Mouse (Mus musculus) intestine, embryonic 14.5 days (tissue): ENCODE results near the gene Srp14. TPM values are rescaled to one million over a fixed set of nuclear protein-coding genes. Genes with fewer than 3 reads are reported as not detected.
A peak's percentile ranks its signal among the peaks of the same experiment; 100 is the strongest.

Experiments
- ATAC-seq: fragments of 200-750 bp; cut with Nextera tagmentation; replicated peaks from 2 replicates; pipeline ENCODE4 v1.8.0; 2017; ENCODE audit warnings: low read depth, moderate number of reproducible peaks, moderate TSS enrichment, moderate library complexity; ENCODE audit not compliant: low FRiP score, low TSS enrichment
- DNase-seq: peaks from one replicate; pipeline ENCODE4 v3.0.0-alpha.2; 2018; ENCODE audit warnings: low spot score
- H3K27ac ChIP-seq: fragments of 300-500 bp; sonication (generic); 2 replicates; pipeline ENCODE4 v1.5.1; 2014; ENCODE audit warnings: low read depth, mild to moderate bottlenecking, control low read depth
- H3K27me3 ChIP-seq: fragments of 300-500 bp; sonication (generic); replicated peaks from 2 replicates; pipeline ENCODE4 v1.6.1; 2014; ENCODE audit warnings: low read length, control low read depth; ENCODE audit not compliant: control insufficient read depth, insufficient read depth
- H3K36me3 ChIP-seq: fragments of 300-500 bp; sonication (generic); 2 replicates; pipeline ENCODE4 v1.6.1; 2014; ENCODE audit warnings: low read length, control low read depth; ENCODE audit not compliant: control insufficient read depth, insufficient read depth
- H3K4me1 ChIP-seq: fragments of 300-500 bp; sonication (generic); replicated peaks from 2 replicates; pipeline ENCODE4 v1.6.1; 2014; ENCODE audit warnings: low read length, control low read depth, mixed read lengths; ENCODE audit not compliant: control insufficient read depth, insufficient read depth
- H3K4me2 ChIP-seq: fragments of 300-500 bp; sonication (generic); 2 replicates; pipeline ENCODE4 v1.6.1; 2014; ENCODE audit warnings: low read length
- H3K4me3 ChIP-seq: fragments of 300-500 bp; sonication (generic); 2 replicates; pipeline ENCODE4 v1.5.1; 2014; ENCODE audit warnings: low read depth, low read length, control low read depth, mixed read lengths
- H3K9ac ChIP-seq: fragments of 300-500 bp; sonication (generic); 2 replicates; pipeline ENCODE4 v1.6.1; 2014; ENCODE audit warnings: mild to moderate bottlenecking, low read length
- H3K9me3 ChIP-seq: fragments of 300-500 bp; sonication (generic); 2 replicates; pipeline ENCODE4 v1.6.1; 2016; ENCODE audit warnings: low read length, control low read depth; ENCODE audit not compliant: control insufficient read depth
- WGBS: fragments of 180-500 bp; shearing (Covaris S2); extraction: QIAGEN DNeasy Blood & Tissue Kit; methylation state at CpG from one replicate; pipeline ENCODE4 v1.1.7; 2014; 5-methylcytosine and 5-hydroxymethylcytosine counted together
- polyA plus RNA-seq: library from polyadenylated mRNA; unstranded; fragments of >200 nt; fragmentation: Nextera tagmentation; extraction: Ambion mirVana; gene quantifications from 2 replicates; pipeline ENCODE4 v1.2.1, GENCODE M21; 2014

The Srp14 gene
- 203 and 215 TPM in 2 replicates for polyA plus RNA-seq

DNA sequence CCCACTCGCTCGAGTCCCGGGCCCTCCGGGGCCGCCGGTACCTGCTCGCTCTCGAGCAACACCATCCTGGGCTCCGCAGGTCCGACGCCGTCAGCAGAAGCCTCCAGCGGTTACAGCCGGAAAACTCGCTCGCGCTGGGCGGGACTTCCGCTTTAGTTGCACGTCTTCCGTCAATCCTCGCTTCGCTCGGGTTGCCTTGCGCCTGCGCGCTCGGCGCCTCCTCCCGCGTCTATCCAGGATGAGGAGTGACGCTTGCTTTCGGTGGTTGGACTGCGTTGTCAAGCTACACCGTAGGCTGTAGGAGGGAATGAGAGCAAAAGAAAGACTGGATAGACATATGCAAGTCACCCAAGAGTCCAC is at the start of gene Srp14:
Srp14 (minus strand) TSS at position 162 of the 360 bp plus-strand sequence.
- H3K4me3 ChIP-seq, result peak within 1 kb of the TSS; percentile 84
- ATAC-seq (peak; percentile 94), DNase-seq (peak; percentile 93)
- peak within 1 kb of the TSS; percentile 77 for H3K9ac ChIP-seq
- peak within 1 kb of the TSS; percentile 53 for H3K4me2 ChIP-seq
- WGBS, result under 1% methylated on average over 35 of the region's 35 CpGs
- H3K9me3 ChIP-seq, result no peaks in the 10 kb centered on the region
- H3K27ac ChIP-seq, result peak within 1 kb of the TSS; percentile 79
- H3K36me3 ChIP-seq, result peaks cover 29% of the 10 kb centered on the region
- no peaks in the 10 kb centered on the region for H3K27me3 ChIP-seq
- H3K4me1 ChIP-seq, result peaks cover 9% of the 10 kb centered on the region

DNA sequence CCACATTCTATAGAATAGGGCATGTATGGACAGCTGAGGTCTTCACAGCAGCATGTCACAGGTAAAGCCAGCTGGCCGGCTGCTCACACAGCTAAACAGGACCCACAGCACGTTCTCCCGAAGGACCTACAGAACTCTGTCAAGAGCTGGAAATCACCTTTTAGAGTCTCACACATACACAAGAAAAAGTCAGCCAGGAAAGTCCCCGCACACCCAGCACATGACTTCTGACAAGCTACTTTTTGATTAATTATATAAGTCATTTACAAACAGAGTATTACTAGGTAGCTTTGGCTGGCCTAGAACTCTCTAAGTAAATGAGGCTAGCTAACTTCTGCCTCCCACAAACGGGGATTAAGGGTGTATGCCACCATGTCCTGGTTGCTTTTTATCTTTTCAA is 47.0 kb upstream of the Srp14 start:
- H3K4me3 ChIP-seq, result no peak overlapping the region
- ATAC-seq (no peak), DNase-seq (no peak)
- no peak overlapping the region for H3K9ac ChIP-seq
- WGBS, result 88% methylated on average over 5 of the region's 5 CpGs
- no peak overlapping the region for H3K4me2 ChIP-seq
- H3K27me3 ChIP-seq, result no peaks in the 10 kb centered on the region
- peaks cover 44% of the 10 kb centered on the region for H3K4me1 ChIP-seq
- H3K27ac ChIP-seq, result no peak overlapping the region
- H3K9me3 ChIP-seq, result no peaks in the 10 kb centered on the region
- H3K36me3 ChIP-seq, result peaks cover 10% of the 10 kb centered on the region

DNA sequence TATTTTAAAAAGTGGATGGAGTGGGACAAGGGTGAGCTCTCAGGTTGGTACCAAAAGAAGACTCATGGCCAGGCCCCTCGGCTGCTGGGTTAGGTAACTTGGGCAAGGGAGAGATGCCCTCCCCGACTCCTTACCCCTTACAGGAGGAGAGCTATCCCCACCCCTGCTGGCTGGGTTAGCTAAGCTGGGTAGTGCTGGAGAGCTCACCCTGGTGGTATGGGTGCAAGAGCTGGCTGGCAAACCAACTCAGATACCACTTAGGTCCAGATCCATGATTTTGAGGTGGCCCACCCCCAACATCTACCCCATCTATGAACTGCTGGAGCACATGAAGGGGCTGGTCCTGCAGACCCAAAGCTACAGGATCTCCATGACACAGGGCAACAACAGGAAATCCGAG is 45.3 kb upstream of the Srp14 start:
- no peaks in the 10 kb centered on the region for H3K9me3 ChIP-seq
- no peak for ATAC-seq
- no peak overlapping the region for H3K4me2 ChIP-seq
- no peak overlapping the region for H3K27ac ChIP-seq
- no peaks in the 10 kb centered on the region for H3K36me3 ChIP-seq
- no peak for DNase-seq
- H3K4me3 ChIP-seq, result no peak overlapping the region
- no peak overlapping the region for H3K9ac ChIP-seq
- H3K27me3 ChIP-seq, result no peaks in the 10 kb centered on the region
- H3K4me1 ChIP-seq, result peaks cover 38% of the 10 kb centered on the region
- 83% methylated on average over 3 of the region's 3 CpGs for WGBS

DNA sequence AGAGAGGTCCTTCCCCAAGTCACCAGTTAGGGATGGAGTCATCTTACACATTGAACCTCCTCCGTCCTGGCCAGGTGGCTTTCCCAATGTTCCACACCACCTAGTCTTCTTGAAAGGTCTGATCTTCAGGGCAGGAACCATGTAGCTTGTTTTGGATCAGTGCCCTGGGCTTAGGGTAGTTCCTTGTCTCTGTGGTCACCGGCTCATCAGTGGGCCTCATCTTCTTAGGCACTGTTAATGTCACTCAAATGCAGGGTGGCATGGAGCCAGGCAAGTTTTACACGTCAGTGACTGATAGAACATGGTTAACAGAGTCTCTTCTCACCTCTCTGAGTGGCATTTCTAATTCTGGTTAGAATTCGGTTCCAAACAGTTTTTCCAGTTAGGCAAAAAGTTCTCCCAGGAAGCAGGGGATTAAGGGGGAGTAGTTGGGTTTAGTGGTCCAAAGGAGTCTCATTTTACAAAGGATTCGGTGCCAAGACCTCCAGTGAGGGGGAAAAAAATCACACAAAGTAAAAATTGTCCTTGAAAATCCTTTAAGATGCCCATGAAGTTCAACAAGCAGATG is 43.7 kb upstream of the Srp14 start:
- ATAC-seq, result no peak
- WGBS, result 70% methylated on average over 5 of the region's 5 CpGs
- no peak overlapping the region for H3K4me3 ChIP-seq
- H3K27ac ChIP-seq, result no peak overlapping the region
- H3K9me3 ChIP-seq, result no peaks in the 10 kb centered on the region
- no peak for DNase-seq
- peaks cover 30% of the 10 kb centered on the region for H3K4me1 ChIP-seq
- no peaks in the 10 kb centered on the region for H3K36me3 ChIP-seq
- no peak overlapping the region for H3K9ac ChIP-seq
- no peak overlapping the region for H3K4me2 ChIP-seq
- no peaks in the 10 kb centered on the region for H3K27me3 ChIP-seq

DNA sequence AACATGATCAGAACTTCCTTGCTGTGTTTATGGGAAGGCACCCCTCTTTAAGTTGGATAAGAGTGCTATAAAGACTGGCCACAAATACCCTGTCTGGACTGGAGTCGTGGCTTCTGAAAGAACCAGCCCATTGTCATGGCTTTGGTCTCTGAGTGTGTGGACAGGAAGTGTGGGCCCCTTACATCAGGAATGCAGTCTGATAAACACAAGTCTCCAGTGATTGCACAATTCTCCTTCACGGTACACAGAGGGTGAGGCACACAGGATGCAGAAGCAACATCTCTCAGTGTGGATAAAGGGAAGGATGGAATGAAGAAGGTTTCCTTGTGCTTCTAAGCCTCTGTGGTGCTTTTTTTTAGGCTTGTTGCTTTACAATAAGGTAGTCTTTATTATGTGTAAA is 42.8 kb upstream of the Srp14 start:
- Histone ChIP-seq H3K36me3 (no peaks in the 10 kb centered on the region), H3K4me2 (no peak overlapping the region), H3K27me3 (no peaks in the 10 kb centered on the region), H3K9ac (no peak overlapping the region), H3K4me1 (peaks cover 30% of the 10 kb centered on the region), H3K4me3 (no peak overlapping the region), H3K27ac (peak overlapping the region; percentile 54), H3K9me3 (no peaks in the 10 kb centered on the region)
- DNase-seq (no peak), ATAC-seq (peak; percentile 63; the same call in 1 of the 2 replicates)
- WGBS, result 3% methylated on average over 2 of the region's 2 CpGs

DNA sequence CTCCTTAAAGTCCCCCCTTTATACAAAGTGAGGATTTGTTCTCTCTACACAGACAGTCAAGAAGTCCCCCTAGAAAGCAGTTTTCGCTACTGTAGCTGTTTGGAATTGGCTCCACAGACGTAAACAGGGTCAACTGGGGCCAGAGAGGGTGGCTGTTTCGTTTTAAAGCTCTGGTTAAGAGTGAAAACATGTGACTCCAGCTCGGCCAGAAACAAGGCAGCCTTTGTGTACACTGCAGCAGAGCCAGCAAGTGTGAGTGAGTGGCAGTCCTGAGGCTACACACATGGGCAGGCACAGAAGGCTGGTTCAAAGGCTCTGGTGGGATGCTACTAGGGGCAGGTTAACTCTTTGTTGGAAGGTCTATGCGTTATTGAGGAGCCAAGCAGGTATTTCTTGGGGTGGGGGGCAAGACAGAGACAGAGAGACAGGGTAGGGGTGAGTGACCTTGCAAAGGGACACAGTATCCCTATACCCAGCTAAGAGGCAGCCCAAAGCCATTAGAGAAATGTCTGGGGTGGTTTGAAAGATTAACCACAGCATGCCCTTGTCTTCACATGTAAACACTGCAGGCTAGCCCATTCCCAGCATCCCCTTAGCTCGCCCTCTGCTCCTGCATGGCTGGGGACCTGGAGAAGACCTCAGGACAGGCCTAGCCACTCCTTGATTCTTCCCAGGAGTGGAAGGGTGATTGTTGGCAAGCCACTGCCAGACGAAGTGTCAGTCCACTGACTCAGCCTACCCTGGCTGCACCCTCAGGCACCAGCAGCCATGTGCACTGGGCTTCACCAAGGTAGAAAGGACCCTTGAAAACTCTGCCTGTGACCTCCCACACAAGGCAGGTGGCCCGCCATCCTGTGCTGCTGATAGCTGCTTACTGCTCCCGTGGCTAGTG is 40.8 kb upstream of the Srp14 start:
- no peak overlapping the region for H3K4me2 ChIP-seq
- 36% methylated on average over 9 of the region's 9 CpGs for WGBS

DNA sequence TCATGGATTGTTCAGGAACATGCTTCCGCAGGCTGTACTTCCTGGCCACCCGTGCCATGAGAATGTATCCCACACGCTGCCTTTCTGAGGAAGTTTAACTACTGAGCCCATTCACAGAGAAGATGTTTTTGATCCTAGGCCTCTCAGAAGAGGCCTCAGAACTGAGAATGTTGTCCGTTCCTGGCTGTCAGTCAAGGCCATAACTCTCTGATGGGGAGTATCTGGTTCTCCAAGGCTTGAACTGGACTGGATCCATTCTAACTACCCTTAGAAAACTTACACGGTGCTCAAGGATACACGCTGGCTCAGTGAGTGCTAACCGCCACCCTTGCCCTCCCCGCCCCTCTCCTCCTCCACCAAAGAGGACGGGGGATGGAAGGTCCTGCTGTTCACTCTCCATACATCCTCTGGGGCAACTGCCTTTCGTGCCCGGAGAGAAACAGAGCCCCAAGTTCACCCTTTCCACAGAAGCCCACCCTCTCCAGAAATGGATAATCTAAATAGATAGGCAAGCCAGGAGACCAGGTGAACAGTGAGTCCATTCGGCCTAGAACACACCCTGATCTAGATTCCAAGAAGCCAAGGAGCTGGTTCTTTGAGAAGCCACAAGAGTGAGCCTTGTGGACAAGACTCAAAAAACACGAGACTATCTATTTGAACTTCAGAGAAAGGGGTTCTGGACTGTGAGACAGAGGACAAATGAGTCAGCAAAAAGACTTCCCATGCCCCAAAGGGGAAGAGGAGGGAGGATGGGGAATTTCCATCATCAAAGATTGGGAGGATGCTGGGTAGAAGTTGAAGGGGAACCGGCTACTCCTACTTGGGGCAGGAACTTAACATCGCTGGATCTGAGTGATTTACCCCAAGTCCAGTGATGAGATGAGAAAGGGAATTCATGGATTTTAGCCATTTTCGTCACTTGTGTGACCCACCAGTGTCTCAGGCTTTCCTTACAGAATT is 33.2 kb upstream of the Srp14 start:
- no peaks in the 10 kb centered on the region for H3K9me3 ChIP-seq
- no peak overlapping the region for H3K9ac ChIP-seq
- H3K27me3 ChIP-seq, result no peaks in the 10 kb centered on the region
- H3K36me3 ChIP-seq, result no peaks in the 10 kb centered on the region
- WGBS, result 82% methylated on average over 16 of the region's 16 CpGs
- H3K4me2 ChIP-seq, result no peak overlapping the region
- no peak for ATAC-seq
- peaks cover 13% of the 10 kb centered on the region for H3K4me1 ChIP-seq
- H3K27ac ChIP-seq, result no peak overlapping the region
- DNase-seq, result no peak
- H3K4me3 ChIP-seq, result no peak overlapping the region

More for the DNA sequence above, 40.8 kb upstream of the Srp14 start:
- Histone ChIP-seq H3K27ac (peak overlapping the region; percentile 75), H3K27me3 (no peaks in the 10 kb centered on the region), H3K9ac (no peak overlapping the region), H3K9me3 (no peaks in the 10 kb centered on the region), H3K4me1 (peaks cover 33% of the 10 kb centered on the region), H3K4me3 (no peak overlapping the region), H3K36me3 (no peaks in the 10 kb centered on the region)
- no peak for DNase-seq
- ATAC-seq, result peak; percentile 84

DNA sequence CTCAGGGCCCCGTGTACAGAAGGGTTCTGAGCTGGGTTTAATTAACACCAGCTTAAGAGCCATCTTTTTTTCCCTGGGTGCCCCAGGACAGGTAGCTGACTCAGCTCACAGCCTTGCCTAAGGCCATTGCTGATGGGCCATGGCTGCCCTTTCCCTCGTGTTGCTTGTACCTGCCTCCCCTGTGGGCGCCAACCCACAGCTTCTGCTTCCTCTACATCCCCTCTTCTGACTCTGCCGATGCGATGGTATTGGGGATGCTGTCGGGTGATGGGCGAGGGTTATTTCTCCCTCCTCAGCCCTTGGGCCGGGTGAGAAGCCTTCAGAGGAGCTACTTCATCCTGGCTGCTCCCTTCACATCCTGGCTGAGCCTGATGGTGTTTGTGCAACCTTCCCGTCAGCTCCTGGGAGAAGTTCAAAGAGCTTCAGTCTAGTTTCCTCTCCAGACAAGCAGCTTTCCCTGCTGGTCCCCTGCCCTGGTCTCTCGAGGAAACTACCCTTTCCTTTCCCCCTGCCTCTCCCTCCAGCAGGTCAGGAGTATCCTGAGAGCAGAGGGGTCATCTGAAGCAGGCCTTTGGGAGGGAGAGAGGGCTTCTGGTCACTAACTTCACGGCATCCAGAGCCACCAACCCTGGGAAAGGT is 32.4 kb upstream of the Srp14 start:
- H3K4me2 ChIP-seq, result no peak overlapping the region
- no peaks in the 10 kb centered on the region for H3K27me3 ChIP-seq
- no peaks in the 10 kb centered on the region for H3K36me3 ChIP-seq
- 53% methylated on average over 11 of the region's 11 CpGs for WGBS
- no peak overlapping the region for H3K27ac ChIP-seq
- H3K9ac ChIP-seq, result no peak overlapping the region
- H3K4me1 ChIP-seq, result peaks cover 13% of the 10 kb centered on the region
- ATAC-seq, result no peak
- H3K9me3 ChIP-seq, result no peaks in the 10 kb centered on the region
- H3K4me3 ChIP-seq, result no peak overlapping the region
- peak; percentile 48 for DNase-seq
